Mouse (Mus musculus) cerebellum, postnatal 4 days (tissue): ENCODE data around the gene Crp.

Experiments
- DNase-seq, 2 experiments: peaks; one replicate each; pipeline ENCODE4 v3.0.0; 2022; ENCODE audit warnings: low spot score in 2 of 2, mixed read lengths in 1 of 2

Gene Crp

DNA sequence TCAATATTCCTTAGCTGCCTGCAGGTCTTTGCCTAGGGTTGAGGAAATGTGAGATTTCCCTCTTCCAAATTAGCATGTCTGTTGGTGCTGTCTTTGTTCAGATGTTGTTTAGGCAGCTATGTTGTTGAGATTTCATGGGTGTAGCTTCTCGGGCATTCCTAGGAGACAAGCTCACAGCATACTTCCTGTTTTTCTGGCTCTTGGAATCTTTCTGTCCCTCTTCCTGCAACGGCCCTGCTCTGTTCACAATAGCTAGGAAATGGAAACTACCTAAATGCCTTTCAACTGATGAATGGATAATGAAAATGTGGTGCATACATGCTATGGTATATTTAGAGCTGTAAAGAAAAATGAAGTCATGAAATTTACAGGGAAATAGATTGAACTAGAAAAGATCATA lies 13.5 kb downstream of the Crp start:
- DNase-seq, result no peak

DNA sequence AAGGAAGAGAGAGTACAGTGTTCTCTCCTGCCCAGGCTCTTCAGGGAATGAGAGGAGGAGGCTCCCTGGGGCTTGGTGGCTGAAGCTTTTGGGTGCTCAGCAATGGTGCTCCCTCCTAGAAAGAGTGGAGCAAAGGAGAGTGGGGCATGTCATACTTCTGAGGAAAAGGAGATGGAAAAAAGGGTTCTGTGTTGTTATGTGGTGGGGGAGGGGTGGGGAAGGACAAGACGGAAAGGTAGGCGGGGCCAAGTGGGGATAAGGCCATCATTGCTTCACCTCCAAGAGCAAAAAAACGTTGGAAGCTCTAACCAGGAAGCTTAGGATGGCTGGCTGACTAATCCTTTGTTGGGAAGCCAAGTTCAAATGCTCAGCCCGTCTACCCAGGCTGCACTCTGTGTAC lies 14.1 kb downstream of the Crp start:
- no peak for DNase-seq

DNA sequence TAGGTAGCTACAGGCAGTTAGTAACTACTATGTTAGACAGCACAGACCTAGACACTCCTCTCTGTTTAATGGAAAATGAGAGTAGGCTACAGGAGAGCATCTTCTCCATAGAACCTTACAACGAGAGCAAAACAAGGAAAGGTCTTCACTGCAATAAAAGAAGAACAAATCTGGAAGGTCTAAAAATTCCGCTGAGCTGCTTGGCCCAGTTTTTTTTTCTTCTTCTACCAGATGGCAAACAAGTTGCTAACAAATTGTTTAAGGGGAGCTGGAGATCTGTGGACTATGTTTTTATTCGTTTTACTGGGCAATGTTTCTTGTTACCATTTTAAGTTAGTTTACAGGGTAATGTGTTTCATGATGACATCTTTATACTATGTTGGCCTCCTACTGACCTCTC lies 53.4 kb downstream of the Crp start:
- no peak for DNase-seq

DNA sequence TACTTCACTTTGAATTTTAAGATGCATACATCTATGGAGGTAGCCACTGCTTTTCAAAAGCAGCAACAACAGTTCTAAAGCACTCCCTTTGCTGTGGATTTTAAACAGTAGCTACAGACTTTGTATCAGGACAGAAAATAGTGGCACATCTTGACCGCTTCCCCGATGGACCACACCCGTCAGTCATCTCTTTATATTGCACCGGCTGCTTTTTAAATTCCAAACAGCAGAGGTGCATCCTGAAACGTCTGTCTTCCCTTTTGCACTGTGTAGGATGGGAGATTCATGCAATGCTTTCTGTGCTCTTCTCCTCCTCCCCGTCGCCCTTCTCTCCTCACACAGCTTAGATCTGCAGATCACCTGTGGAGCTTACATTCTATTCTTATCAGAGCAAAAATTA lies 57.3 kb downstream of the Crp start:
- DNase-seq, result no peak

DNA sequence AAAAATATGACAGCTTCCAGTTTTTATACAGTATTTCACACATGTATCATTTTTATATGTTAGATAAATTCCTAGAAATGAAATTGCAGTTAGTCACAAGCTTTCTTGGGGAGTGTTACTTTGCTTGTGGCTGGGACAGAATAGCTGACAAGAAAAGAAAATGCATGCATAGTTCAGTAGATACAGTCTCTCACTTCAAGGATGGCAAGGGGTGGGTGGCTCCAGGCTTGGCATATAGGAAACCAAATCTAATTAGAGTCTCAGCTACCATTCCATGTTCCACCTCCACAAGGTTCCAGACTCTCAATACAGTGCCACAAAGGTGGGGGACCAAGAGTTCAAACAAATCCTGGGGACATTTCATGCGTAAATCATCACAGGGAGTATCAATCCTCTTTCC lies 61.7 kb downstream of the Crp start:
- no peak for DNase-seq

DNA sequence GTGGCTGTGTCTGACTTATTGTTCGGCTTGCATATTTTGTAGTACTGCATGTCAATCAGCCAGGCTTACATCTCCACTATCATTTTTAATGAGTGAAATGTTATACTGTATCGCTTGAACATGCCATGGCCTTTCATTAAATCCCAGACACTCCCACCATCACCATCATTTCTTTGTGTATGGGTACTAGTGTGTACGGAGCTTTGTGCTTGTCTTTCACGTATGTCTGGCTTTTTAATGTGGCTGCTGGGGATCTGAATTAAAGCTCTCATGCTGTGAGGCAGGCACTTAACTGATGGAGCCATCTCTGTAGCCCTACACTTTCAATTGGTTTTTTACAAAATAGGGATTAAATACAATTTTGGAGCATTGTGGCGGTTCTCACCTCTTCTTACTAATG lies 81.3 kb downstream of the Crp start:
- no peak for DNase-seq

DNA sequence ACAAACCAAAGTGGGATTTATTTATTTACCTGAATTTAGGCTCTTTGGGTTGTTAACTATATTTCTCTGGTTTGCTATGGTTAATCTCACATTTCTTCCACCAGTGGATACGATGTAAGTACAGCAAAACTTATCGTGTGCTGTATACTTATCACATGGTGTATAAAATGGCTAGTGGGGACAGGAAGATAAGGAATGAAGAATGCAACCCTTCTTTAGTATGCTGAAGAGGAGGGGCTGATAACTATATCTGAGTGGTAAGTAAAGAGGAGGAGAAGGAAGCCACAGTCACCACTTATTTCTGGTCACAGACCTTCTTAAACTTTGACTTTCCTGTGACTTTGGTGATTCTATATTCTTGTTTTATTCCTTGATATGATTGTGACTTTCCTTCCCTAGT lies 87.5 kb downstream of the Crp start:
- DNase-seq, result no peak

DNA sequence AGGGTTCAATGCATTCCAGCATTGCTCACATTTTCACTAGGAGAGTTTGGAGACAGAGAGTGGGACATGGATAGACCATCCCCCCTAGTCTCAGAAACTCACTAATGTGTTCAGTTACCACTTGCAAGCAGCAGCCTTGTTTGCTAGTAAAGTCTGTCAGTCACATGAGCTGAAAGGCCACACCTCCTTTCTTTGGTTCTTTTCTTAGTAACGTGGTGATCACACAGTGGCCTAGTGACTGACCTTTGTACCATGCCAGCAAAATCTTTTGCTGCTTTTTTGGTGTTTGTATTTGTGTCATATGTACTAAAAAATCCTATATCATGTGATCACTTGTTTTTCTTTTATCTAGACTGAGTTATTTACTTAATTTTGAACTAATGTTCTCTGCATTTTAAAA lies 88.0 kb downstream of the Crp start:
- DNase-seq, result no peak

DNA sequence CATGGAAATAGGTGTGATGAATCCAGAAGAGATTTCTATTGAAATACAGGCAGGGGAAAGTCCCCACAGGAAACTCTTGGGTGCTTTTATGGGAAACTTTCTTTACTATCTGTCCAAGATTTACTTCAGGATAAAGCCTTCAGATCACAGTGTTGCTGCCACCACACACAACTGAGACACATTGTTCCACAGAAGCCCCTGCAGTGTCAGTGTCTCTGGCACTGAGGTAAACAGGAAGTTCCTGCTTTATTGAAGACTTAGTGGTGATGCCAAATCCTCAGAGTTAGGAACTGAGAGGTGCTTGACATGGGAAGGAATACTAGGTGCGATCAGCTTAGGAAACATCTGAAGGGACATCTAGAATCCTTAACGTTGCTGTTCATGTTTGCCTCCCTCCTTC lies 131.1 kb downstream of the Crp start:
- DNase-seq, result no peak

DNA sequence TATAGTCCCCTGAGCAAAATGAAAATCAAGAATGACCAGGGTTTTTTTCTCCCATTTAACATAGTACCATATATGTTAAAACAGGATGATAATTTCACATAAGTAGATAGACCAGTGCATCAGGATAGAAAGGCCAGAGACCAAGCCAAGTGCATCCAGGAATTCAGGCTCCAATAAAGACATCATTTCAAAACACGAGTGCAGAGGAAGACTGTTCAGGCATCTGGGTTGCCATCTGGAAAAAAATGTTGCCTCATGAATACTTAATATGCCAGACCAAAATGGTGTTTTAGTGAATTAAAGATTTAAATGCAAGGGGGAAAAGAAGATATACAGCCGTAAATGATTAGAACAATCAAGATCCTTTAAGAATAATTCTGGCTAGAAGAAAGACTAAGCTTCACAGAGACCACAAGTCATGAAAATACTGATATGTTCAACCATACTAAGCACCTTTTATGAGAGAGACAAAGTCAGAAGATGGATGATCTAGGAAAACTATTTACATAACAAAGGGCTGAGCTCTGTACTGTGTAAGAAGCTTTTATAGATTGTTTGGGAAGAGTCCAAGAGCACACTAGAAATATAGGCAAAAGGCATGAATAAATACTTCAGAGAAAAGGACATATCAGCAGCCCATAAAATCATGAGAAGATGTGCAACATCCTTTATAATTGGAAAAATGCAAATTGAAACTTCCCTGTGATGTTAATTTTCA lies 149.3 kb downstream of the Crp start:
- DNase-seq, result no peak

DNA sequence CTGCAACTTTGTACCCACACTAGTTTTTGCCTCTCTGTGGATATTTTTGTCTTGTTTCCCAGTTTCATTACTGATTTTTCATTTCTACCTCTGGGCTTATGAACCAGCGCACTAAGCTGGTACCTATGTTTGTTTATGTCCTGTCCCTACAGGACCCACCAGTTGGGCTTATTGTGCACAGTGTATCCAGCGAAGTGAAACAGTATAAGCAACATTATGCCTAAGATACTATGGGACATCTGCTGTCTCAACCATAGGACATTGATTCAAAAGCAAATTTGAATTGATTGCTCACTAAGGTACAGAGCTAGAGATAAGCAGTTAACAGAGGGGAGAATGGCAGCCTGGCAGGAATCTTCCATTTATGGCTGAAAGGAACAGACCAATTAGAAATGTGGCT lies 150.3 kb downstream of the Crp start:
- DNase-seq, result no peak

DNA sequence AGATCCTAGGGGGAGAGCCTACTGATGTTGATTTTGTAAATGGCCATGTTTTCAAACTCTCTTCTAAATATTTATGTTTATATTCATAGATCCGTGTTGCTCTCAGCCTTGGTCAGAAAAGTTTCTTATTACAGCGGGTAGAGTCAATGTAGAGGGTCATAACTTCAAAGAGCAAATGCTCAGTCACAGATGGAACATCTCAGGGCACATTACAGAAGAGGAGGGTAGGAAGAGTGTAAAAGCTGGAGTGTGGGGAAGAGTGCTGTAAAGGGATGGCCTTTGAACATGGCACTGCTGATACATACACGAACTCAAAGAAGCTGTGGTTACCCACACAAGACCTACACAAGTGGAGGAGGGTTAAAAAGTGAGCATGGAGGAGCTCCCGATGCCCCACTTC lies 177.4 kb downstream of the Crp start:
- no peak for DNase-seq

DNA sequence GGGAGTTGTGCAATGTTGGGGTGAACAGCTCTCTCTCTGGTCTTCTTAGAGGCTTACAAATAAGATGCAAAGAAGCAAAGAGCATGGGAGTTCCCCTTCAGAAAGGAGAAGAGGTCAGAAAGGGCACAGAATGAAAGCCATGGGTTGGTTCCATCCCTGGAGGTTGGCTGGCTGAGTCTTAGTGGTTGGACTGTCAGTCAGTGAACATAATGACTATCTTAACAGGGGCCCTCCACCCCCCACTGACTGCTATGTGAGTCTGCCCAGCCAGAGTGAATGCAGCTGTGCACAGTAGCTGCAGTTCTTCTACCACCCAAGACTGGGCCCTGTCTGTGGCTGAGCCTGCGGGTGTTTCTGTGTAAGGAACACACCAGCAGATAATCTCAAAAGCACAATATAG lies 178.8 kb downstream of the Crp start:
- DNase-seq, result no peak
